Mouse (Mus musculus) layer of hippocampus, adult 2 months (tissue): ENCODE measurements at regions not wholly inside any gene's neighbourhood (a gene's known extent, or its start where the extent isn't known, plus 50 kb on each side); places are given as distances from the start of the nearest gene placed in this dataset.

Source experiments
- DNase-seq, 2 experiments: peaks; one replicate each; pipeline ENCODE4 v3.0.0; 2022; ENCODE audit warnings: low spot score in 2 of 2
- H3K27ac ChIP-seq: fragments of 200-600 bp; 2 replicates; pipeline ENCODE4 v1.8.1; 2022
- H3K4me3 ChIP-seq: fragments of 200-600 bp; 2 replicates; pipeline ENCODE4 v1.8.1; 2022; ENCODE audit warnings: mild to moderate bottlenecking
- CTCF ChIP-seq: fragments of 200-600 bp; conservative IDR thresholded peaks from 2 replicates; pipeline ENCODE4 v1.8.1; 2022; ENCODE audit warnings: antibody characterized with exemption, mild to moderate bottlenecking, moderate library complexity

GRCm38 (mm10) chr1:42228098-42228497, 467.5 kb upstream of the Pou3f3 start:
- no peak overlapping the region for H3K27ac ChIP-seq
- H3K4me3 ChIP-seq, result no peak overlapping the region
- TF ChIP-seq CTCF, result no peak
- DNase-seq, result no peak

DNA sequence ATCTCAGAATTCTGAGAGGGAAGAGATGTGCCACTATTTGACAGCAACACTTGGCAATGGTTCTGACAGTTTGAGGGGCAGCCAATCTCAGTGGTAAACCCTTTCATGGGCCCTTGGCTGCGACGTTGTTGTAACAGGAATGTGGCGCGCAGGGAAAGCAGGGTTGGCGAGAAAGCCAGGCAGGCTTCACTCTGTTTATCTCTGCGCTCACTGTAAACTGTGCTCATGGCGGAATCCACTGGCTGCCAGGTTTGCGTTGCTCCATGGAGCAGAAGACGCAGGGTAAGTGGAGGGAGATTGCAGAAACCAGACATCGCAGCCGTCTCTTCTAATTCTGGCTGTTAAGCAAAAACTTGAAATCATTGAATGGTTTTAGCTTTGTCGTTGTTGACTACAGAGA, 465.9 kb upstream of the Pou3f3 start:
- TF ChIP-seq CTCF, result no peak
- peak; percentile 27 to 46 for DNase-seq
- Histone ChIP-seq H3K27ac (peak overlapping the region; percentile 58), H3K4me3 (peak overlapping the region; percentile 57)

DNA sequence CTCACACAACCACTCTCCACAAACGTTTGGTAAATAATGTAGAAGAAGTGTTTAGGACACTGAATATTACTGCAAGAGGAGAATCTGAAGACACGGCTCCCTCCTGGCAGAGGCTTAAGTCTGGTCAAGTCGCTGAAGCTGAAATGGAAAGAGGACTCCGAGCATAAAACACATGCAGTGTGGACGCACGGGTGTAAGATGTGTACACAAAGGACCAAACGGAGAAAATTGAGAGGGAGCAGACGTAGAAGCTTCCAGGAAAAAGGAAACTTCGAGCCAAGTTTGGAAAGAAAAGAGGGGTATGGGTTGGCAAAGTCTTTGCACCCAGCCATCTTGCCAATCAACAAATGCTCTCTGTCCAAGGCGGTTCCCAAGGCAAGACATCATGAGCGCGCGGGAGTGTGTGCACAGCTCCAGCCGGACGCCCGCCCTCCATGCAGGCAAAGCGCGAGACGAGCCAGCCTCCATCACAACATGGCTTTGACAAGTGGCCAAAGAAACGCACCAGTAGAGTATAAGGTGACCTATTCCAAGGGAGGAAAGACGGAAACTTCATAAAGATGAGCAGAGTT, 465.0 kb upstream of the Pou3f3 start:
- Histone ChIP-seq H3K4me3 (peak overlapping the region; percentile 57), H3K27ac (peak overlapping the region; percentile 58)
- peak; percentile 20 to 28 for DNase-seq
- TF ChIP-seq CTCF, result no peak

DNA sequence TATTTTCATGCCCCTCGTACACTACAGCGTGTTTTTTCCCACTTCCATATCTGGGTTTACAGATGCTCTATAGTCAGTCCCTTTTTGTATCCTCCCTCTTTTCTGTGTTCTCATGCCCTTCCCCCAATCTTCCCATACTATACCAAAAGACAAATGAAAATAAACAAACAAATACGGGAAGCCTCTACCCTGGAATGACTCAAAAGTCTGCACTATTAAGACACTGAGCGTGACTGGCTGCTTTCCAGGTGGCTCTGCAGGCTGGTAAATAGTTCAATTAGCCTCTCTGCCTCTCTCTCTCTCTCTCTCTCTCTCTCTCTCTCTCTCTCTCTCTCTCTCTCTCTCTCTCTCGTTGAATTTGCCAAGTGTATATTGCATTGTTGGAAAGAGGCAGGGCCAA, 464.5 kb upstream of the Pou3f3 start:
- no peak for DNase-seq
- 0 out of 2 replicates have a peak overlapping the region, but pooled peaks have one; percentile 58 for H3K27ac ChIP-seq
- TF ChIP-seq CTCF, result no peak
- H3K4me3 ChIP-seq, result peak overlapping the region; percentile 57

GRCm38 (mm10) chr1:42231897-42232296, 463.7 kb upstream of the Pou3f3 start:
- Histone ChIP-seq H3K4me3 (no peak overlapping the region), H3K27ac (no peak overlapping the region)
- no peak for DNase-seq
- no peak for TF ChIP-seq CTCF

DNA sequence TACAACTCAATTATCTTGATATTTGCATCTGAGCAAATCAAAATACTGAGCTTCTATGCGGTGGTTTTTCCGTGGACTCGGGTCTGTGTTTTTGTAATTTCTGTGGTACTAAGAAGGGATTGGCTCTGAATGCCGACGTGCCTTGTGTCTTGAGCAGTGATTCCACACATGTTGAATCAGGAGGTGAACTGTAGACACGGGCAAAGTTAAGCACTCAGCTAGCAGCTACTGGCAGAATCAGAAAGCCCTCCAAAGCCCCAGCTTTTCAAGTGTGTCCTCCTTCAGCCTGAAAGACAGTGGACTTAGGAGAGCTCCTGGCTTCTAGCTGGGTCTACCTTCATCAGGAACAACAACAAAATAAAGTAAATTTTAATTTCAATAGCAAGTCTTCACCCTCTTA, 462.9 kb upstream of the Pou3f3 start:
- Histone ChIP-seq H3K27ac (no peak overlapping the region), H3K4me3 (no peak overlapping the region)
- TF ChIP-seq CTCF, result no peak
- no peak for DNase-seq

DNA sequence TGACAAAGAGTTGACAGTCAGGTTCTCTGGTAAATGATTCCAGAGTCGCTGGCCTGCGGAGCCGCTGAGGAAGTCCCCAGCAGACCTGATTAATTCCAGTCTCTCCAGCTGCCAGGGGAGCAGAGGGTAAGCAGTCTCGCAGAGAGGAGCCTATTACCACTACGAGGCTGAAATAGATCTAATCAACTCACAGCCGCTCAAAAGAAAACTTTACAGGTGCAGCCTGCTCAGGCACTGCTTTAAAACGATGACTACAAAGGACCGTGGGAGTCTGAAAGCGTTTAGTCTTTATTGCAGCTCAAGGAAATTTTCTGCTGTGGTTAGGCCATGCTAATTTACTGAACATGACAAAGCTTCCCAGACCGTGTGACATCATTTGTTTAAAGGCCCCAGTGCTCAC, 462.3 kb upstream of the Pou3f3 start:
- TF ChIP-seq CTCF, result no peak
- H3K27ac ChIP-seq, result no peak overlapping the region

GRCm38 (mm10) chr1:42236466-42237010, 459.0 kb upstream of the Pou3f3 start:
- DNase-seq, result no peak
- H3K27ac ChIP-seq, result no peak overlapping the region
- H3K4me3 ChIP-seq, result no peak overlapping the region
- TF ChIP-seq CTCF, result no peak

More for the DNA sequence above, 462.3 kb upstream of the Pou3f3 start:
- no peak overlapping the region for H3K4me3 ChIP-seq
- DNase-seq, result no peak

DNA sequence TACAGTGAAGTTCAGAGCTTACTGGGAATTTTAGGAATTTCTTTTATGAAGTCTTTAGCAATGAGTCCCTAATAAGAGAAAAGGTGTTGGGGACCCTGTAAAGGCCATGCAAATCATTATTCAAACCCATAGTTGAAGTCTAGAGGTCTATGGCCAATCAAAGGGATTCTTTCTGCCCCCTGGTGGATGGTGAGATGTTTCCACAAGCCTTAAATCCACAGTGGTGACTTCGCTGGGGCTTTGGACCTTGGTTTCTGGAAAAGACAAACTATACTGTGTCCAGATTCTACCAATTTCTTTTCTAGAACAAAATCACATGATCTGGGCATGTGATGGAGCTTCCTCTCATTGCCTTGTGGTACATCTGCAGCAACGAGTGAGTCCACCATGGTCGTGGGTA, 457.2 kb upstream of the Pou3f3 start:
- no peak for DNase-seq
- no peak overlapping the region for H3K4me3 ChIP-seq
- TF ChIP-seq CTCF, result peak; percentile 75
- H3K27ac ChIP-seq, result no peak overlapping the region

- no peak overlapping the region for H3K4me3 ChIP-seq
- no peak overlapping the region for H3K27ac ChIP-seq
- no peak for DNase-seq
- no peak for TF ChIP-seq CTCF
These were observed 454.4 kb upstream of the Pou3f3 start for GRCm38 (mm10) chr1:42241172-42241571.

DNA sequence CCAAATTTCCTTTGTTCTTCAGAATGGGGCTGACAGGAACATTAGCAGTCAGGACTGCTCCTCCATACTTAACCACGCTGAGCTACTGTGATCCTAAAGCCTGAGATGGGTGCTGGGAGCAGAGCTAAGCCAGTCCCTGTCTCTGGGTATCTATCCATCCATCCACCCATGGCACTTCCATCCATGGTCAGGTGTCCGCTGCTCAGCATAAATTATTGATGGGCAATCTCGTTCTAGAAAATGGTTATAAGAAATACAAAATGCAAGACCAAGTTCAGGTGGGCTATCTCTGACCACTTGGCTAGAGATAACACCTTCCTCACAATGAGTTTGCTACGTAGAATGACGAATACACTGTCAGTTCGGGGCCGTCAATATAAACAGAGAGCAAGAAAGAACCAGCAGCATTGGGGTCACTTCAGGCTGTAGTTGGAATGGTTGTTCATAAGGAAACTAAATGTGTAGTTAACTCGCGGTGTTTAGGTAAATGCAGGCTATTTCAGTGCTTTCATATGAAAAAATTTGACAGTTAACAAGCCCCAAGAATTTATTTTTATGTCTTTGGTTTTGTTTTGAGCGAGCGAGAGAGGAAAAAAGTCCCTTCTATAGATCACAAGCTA, 453.9 kb upstream of the Pou3f3 start:
- TF ChIP-seq CTCF, result no peak

DNA sequence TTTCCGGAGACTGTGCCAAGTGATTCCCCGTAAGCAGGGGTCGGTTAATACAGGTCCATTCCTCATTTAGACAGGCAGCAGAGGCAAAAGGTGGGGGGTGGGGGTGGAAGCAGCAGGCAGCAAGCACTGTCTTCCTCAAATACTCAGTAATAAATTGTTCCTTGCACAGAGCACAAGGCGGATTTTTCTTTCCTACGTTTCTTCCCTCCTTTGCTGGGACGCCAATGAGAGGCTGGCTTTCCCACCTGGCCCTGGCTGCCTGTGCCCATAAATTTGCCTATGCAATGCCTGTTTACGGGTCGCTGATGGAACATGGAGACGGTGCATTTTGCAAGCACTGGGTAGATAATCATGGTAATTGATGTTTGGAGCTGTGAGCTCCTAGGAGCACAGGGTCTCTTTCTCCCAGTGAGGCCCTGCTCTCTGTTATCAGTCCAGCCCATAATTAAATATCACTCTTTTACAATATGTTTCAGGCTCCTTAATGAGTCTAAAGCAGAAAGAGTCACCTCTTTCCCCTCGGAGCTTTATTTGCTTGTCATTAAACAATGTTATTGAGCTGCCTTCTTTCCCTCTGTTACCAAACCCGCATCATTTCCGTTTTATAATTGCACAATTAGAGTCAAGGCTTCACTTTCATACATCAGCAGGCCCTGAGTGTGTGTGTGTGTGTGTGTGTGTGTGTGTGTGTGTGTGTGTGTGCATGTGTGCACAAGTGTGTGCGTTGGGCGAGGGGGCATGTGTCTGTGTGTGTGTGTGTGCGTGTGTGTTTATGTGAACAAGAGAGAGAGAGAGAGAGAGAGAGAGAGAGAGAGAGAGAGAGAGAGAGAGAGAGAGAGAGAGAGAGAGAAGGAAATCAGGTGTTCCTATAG, 452.7 kb upstream of the Pou3f3 start:
- H3K27ac ChIP-seq, result peak overlapping the region; percentile 41; the same call in 1 of the 2 replicates
- H3K4me3 ChIP-seq, result no peak overlapping the region
- no peak for DNase-seq
- no peak for TF ChIP-seq CTCF

More for the DNA sequence above, 453.9 kb upstream of the Pou3f3 start:
- DNase-seq, result no peak
- Histone ChIP-seq H3K4me3 (no peak overlapping the region), H3K27ac (no peak overlapping the region)

DNA sequence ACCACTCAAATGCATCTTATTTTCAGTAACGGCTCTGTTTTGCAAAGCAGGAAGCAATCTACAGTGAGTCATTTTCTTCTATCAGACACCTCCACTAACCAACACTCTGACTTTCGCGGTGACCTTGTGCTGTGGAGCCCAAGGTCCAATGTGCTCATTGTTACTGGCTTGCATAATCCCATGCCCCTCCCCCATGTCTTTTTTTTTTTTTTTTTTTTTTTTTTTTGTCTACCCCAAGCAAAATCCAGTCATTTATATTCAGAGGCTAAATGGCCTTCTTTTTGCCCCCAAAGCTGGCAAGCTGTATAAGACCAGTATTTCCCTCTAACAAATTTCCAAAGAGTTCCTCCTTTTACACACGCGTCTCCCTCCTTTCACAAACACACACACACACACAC, 452.1 kb upstream of the Pou3f3 start:
- H3K27ac ChIP-seq, result no peak overlapping the region; the same call in 1 of the 2 replicates
- no peak overlapping the region for H3K4me3 ChIP-seq
- no peak for TF ChIP-seq CTCF
- no peak for DNase-seq
